Mouse (Mus musculus): ENCODE data around the gene Pigh. TPM values are rescaled to one million over a fixed set of nuclear protein-coding genes. Genes with fewer than 3 reads are reported as not detected.

Pigh gene
- total RNA-seq (2021): 10 to 100 TPM in 1 of 2 experiments, 1 to 10 TPM in 1; 9.8 to 10.2 TPM
- long read RNA-seq, experiment 1, transcript Pigh-201 (4 exons, 2,339 nt): major isoform, 11 of 15 reads
- long read RNA-seq, experiment 1, partial matches to known transcripts: 0 of 15 reads
- long read RNA-seq, experiment 1, other reads (novel, unspliced or antisense): 2 of 15 reads
- long read RNA-seq, experiment 2, transcript Pigh-203 (3 exons, 2,868 nt): major isoform, 5 of 13 reads
- long read RNA-seq, experiment 2, transcript Pigh-201 (4 exons, 2,339 nt): major isoform, 5 of 13 reads
- long read RNA-seq, experiment 2, partial matches to known transcripts: 1 of 13 reads
- long read RNA-seq, experiment 2, other reads (novel, unspliced or antisense): 2 of 13 reads

DNA sequence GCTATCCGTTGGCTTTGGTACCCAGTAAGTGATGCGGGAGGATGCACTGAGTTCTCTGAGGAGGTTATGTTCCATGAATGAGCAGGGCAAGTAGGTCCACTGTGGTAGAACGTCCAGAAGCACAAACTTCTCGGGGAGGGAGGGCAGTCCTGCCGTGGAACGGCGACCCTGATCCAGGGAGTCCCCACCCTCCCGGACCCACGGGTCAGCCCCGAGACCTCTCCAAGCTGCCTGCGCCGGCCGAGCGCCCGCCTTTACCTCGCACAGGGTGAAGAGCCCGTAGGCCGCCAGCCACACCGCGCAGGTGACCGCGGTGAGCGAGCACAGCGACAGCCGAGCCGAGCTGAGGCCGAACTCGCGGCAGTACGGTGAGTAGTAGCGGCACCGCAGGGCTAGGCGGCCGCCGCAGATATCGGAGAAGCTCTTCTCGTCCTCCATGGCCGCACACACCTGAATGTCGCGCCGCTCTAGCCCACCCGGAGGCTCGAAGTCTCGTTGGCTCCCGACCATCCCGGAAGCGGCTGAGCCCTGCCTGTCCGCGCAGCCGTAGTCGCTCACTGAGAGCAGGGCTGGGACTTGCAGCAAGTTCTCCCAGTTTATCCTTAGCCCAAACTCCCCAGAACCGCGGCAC lies at the start of gene Pigh:
Gene Pigh (minus strand): TSS at position 470 of the 631 bp plus-strand sequence.
- peak; percentile 76 to 91 for DNase-seq (ENCODE audit: low spot score in 2 of 2)

DNA sequence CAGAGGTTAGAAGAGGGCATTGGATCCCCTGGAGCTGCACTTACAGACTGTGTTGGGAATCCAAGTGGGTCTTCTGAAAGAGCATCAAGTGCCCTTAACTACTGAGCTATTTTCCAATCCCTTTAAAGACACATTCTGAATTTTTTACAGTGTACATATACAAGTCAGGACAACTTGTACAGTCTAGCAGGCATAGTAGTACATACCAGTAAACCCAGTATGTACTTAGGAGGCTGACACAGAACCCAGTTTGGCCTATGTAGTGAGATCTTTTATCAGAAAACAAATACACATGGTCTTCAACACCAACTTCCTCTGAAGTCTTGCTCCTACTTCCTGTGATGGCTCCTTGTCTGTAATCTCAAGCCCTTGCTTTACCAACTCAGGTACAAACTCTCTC lies 49.5 kb upstream of the Pigh start:
- DNase-seq (ENCODE audit: low spot score in 2 of 2): no peak

DNA sequence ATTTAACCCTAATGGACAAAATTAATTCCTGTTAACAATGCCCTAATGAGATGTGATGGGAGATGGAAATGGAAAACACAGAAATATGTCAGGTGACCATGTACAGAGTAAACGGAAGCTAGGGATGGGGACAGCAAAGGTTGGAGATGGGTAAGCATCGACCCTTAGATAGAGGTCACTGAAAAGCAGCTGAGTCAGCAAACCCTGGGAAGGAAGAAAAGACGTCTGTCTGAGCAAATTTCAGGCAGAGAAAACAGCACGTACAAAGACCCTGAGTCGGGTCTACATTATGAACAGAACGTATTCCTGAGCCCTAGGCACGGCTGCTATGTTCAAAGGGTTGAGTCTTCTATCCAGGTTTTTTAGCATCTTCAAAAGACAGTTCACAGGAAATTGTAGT lies 47.5 kb upstream of the Pigh start:
- DNase-seq (ENCODE audit: low spot score in 2 of 2): no peak

DNA sequence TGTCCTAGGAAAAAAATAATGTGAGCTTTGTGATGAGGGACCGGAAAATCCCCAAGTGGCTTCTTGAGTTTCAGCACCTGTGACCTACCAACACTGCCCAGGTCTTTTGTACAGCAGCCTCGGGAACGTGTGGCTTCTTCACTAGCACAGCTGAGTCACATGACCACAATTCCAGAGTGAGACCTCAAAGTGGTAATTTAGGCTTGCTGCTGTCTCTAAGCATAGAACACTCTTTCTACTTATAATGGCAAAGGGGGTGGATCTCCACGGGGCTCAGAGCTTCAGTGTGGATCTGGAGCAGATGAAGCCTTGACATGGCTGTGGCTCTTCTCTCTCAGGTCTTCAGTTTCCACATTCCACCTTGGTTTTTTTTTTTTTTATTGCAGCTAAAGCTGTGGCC lies 45.7 kb upstream of the Pigh start:
- DNase-seq (ENCODE audit: low spot score in 2 of 2): no peak

DNA sequence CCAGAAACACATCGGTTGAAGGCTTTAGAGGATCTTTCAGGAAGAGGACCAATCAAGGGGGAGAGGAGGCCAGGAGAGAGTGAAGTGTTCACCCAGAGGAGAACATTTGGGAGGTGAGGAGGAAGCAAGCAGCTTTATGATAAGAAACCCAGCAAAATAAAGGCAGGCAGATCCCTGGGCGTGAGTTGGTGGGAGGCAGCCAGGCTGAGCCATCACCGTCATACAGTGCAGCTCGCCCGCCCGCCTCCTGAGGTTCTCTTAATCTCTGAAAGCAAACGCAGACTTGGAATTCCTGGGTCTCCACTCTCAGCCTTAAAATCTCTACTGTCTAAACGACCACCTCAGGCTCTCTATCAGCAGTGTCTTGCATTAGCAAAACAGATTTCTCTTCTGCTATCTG lies 45.2 kb upstream of the Pigh start:
- DNase-seq (ENCODE audit: low spot score in 2 of 2): no peak

DNA sequence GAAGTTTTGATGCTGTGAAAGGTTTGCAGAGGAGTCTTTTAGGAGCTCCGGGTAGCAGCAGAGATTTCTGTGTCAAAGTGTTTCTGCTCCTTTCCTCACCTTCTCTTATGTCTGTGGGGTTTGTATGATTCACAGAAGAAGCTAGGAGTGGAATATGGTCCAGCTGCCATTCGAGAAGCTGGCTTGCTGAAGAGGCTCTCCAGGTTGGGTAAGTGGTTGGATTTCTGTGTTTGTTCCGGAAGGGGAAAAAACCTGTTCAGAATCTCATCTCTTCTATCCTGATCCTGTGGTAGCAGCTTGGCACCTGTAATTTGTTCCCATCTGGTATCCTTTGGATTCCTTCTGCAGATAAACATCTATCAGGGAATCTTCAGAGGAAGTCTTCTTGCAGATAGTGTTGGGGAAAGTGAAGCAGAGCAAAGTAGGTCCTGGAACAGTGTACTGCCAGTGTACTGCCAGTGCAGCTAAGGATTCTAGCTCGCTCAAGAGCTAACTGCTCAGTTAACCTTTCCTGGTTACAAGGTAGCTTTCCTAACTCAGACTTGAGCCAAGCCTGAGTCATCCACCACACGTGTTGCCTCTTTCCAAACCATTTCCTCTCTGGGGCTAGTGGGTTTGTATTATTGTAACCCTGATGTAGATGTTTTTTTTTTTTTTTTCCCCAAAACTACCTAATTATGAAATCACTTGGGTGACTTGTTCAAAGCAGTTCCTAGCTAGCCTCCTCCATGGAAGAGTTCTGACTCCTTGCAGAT lies 42.4 kb upstream of the Pigh start:
- no peak for DNase-seq (ENCODE audit: low spot score in 2 of 2)

DNA sequence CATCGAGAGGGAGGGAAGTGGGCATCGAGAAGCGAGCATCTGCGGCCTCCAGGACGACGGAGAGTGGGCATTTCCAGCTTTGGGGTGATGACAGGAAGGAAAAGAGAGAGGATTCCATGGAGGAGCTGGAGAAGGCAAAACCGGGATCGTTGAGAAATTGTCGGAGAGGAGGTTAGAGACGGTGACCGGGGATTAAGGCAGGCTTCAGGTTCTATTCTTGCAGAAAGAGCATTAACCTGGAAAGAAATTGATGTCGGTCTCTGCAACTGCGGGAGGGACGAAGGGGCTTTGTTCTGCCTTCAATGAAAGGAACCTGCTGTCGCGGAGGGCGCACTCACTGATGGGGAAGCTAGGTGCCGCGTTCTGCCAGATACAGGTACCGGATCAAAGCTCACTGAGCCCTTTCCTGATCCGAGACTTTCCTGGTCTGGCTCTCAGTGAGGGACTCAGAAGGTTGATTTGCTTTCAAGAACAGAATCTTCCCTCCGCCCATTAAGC lies 41.8 kb upstream of the Pigh start:
- DNase-seq (ENCODE audit: low spot score in 2 of 2): no peak

DNA sequence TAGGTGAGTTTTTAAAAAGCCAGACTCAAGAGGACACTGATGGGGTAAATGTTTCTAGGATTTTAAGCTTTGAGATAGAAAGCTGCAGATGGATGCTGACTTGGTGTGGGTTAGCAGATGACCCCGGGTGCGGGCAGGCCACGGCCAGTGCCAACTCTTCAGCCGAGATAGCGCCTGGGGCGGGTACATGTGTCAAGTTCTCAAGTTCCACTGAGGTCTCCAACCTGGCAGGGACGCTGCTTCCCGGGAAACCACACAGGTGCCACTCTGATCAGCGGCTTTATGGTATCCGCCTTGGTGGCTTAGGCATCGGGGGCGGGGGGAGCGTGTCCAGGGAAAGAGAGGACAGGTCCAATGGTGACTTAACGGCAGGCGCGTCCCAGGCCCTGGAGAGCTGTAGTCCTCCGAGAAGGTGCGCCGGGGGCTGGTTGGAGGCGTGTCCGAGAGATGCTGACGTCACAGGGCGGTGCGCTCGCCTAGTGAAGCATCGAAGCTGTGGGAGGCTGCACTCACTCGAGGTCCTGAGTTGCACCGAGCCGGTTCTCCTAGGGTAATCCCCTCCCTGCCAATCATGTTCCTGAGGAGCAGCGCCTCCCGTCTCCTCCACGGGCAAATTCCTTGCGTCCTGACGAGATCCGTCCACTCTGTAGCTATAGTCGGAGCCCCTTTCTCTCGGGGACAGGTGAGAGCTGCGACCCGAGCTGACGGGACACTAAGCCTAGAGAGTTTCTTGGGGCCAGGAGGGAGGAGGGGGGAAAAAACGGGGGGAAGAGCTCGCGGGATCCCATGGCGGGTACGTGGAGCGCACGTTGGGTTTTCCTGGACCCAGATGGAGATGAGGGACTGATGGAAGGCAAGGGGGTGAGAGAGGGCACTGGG lies 41.1 kb upstream of the Pigh start, which contains the start of gene Arg2:
Gene Arg2 (plus strand): TSS at position 479 of the 879 bp plus-strand sequence.
- peak; percentile 50 to 54 for DNase-seq (ENCODE audit: low spot score in 2 of 2)

DNA sequence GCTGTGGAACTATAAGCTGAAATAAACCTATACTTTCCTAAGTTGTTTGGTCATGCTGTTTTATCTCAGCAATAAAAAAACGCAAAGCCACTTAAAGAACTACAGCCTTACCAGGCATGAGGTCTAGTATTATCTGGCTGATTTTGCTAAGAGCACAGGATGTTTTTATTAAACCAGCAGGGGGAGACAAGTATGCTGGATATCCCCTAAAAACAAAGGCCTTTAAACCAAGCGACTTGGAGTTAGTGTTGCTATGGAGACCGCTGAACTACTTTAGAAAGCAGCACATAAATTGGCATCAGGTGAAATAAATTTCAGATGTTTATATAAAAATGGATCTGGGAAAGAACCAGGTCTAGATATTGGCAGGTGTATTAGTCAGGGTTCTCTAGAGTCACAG lies 33.4 kb upstream of the Pigh start:
- DNase-seq (ENCODE audit: low spot score in 2 of 2): peak in 1 of 2 experiments; percentile 25

DNA sequence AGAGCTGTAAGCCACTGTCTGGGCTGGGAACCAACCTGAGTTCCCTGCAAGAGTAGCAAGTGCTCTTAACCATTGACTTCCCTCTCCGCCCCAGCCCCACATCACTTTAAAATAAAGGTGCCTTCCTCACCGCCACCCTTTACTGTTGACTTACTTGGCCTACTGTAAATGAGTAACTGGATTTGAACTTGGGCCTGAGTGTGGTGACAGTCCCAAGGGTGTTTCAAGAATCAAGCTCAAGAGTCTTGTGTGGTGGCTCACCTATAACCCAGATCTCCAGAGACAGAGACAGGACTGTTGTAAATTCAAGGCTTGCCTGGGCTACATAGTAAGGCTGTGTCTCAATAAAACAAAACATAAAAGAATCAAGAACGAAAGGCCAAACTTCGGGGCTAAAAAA lies 29.5 kb upstream of the Pigh start:
- no peak for DNase-seq (ENCODE audit: low spot score in 2 of 2)

DNA sequence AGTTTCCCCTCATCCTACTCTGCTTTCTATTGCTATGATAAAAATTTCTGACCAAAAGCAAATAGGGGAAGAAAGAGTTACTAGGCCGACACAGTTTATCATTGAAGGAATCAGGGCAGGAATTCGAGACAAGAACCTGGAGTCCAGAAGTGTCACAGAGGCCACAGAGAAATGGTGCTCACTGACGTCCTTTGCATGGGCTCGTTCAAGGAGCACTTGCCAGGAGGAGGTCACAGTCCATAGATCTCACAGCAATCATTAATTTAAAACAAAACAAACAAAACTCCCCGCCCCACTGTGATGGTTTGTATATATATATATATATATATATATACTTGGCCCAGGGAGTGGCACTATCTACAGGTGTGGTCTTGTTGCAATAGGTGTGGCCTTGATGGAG lies 15.9 kb upstream of the Pigh start:
- no peak for DNase-seq (ENCODE audit: low spot score in 2 of 2)

DNA sequence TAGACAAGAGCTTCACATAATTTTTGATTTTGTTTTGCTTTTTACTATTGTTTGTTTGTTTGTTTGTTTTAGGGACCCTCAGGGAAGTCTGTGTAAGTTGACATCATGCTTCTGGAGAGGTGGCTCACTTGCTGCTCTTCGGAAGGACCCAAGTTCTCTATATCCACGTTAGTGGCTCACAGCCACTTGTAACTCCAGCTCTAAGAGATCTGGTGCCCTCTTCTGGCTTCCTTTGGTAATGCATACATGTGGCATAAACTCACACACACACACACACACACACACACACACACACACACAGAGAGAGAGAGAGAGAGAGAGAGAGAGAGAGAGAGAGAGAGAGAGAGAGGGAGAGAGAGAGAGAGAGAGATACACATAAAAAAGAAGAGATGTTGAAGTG lies 15.1 kb upstream of the Pigh start:
- no peak for DNase-seq (ENCODE audit: low spot score in 2 of 2)

DNA sequence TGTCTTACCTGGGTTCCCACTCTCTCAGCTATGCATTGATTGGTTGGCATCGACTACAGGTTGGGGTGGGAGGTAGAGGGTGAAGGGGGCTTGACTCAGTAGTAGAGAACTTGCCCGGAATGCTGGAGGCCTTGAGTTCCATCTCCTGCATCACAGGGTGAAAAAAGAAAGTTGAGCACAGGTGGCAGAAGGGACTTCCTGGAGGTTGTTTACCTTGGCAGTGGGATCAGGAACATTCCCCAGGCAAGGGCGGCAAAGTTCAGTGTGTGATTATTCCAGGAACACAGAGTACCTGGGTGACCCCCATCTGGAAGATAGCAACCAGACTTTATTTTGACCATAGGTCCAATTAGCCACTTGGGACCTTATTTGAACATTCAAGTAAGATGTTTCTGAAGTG lies 14.3 kb upstream of the Pigh start:
- DNase-seq (ENCODE audit: low spot score in 2 of 2): no peak

DNA sequence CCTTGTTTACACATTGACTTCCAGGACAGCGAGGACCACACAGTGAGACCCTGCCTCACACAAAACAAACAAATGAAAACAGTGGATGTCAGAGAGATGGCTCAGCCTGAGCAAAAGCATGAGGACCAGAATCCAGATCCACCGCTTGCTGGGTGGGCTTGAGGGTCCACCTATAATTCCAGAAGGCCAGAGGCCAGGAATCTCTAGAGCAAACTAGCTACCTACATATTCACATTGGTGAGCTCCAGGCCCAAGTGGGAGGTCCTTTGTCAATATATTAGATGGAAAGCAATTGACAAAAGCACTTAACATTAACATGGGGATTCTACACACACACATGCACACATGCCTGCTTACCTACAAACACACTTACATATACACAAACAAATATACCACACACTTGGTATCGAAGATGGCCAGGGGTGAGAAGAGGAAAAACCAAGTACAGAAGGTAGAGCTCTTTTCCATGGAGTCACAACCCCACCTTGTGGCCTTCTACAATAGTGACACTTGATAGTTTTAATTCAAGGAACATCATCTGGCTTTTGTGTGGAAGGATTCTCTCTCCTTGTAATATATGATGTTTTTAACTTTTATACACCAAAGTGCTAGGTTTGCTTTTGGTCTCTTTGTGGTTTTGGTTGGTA lies 7.8 kb upstream of the Pigh start:
- DNase-seq (ENCODE audit: low spot score in 2 of 2): peak; percentile 17 to 44

DNA sequence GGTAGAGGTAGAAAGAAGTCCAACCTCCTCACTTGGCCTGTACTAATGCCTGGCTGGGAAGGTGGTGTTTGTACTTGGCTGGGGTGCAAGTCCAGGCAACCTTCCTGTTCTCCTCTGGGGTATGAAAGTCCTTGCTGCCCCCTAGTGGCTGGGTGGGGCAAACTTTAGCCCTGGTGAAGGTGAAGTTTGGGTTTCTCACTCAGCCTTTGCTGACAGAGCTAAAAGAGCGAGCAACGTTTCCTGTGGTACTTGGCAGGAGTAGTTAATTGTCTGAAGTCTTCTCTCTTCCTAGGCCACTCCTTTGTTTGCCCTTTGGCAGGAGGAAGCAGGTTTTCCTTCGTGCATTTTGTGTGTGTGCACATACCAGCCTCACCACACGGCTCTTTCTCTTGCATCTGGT lies 3.1 kb upstream of the Pigh start:
- peak in 1 of 2 experiments; percentile 37 for DNase-seq (ENCODE audit: low spot score in 2 of 2)

DNA sequence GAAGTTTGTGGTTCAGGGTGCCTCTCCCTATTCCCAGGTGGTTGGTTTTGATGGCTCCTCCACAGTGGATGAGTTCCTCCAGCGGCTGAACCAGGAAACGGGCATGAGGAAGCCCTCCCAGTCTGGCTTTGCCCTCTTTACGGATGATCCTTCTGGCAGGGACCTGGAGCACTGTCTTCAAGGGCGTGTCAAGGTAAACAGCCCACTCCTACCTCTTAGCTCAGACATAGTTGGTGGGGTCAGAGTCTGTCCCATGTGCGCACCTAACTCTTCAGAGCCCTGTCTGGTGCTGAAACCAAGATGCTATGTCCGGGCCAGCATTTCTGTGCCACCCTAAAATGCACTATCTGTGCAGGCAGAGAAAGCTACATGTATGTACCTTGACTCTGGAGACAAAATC lies 16.1 kb downstream of the Pigh start:
- no peak for DNase-seq (ENCODE audit: low spot score in 2 of 2)

DNA sequence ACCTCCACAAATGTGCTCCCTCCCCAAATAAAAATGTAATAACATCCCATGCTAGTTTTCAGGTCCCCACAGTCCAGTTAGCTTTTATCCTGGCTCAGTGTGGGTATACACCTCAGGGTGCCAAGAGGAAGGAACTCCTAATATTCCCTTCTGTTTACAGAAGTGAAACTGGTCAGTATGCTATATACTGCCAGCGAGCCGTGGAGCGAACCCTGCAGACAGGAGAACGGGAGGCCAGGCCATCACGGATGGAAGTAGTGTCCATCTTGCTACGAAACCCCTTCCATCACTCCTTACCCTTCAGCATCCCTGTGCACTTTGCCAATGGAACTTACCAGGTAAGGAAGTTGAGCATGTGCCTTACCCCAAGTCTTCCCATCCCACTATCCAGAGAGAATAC lies 16.9 kb downstream of the Pigh start:
- DNase-seq (ENCODE audit: low spot score in 2 of 2): no peak

DNA sequence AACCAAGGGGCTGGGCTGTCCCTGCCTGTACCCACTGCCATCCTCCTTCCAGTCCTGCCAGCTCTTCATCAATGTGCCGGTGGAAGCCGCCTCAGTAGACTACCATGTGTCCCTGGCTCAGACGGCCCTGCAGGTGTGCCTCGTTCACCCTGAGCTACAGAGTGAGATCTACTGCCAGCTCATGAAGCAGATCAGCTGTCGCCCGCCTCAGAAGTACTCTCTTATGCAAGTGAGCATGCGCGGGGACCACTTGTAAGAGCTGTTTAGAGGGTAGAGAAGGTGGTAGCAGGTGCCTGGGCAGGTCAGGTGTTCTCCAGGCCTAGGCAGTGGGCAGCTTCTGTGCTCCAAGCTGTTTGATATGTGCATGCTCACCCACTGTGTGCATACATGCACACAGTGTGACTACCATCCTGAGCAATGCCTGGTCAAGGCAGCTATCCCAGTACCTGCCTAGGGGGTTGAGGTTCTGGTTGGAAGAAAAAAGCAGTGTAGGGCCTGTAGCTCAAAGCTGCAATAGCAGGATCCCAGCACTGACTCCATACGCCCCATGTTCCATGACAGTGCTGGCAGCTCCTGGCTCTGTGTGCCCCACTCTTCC lies 18.6 kb downstream of the Pigh start:
- no peak for DNase-seq (ENCODE audit: low spot score in 2 of 2)

DNA sequence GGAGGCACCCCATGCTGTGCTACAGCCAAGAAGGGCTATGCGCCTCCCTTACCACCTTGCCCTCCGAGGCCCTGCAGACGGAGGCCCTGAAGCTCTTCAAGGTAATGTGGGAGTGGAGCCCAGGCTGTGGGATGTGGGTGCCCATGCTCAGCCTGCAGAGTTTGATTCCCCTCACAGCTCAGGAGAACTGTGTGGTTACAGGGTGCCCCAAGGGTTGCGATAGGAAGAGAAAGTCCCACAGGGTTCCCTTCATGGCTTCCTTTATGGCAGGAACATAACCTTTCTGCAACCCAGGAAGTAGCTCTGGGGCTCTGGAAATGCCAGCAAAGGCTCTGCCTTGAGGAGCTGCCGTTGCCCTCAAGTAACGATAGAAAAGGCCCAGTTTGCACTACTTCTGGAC lies 19.5 kb downstream of the Pigh start:
- no peak for DNase-seq (ENCODE audit: low spot score in 2 of 2)

DNA sequence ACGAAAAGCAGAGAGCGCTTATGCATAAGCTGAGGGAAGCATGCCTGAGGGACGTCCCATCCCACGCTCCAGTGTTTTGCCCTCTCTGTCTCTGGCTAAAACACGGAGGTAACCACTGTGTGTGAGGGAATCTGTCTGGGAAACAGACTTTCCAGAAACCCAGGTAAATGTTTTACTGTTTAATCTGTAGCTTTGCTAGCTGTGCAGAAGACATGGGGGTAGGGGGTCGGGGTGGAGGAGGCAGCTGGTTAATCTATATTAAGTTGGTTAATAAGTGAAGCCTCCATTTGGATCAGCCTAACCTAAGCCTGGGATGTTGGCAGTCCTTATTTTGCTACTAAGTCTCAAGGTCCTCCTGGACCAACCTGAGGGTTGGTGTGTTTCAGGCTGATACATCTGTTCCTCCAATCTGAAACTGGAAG lies 20.3 kb downstream of the Pigh start:
- DNase-seq (ENCODE audit: low spot score in 2 of 2): no peak

Measured in layer of hippocampus, postnatal 14 days (tissue).